Mouse (Mus musculus): Measurements from ENCODE around the gene Shmt2. TPM values are rescaled to one million over a fixed set of nuclear protein-coding genes. Genes with fewer than 3 reads are reported as not detected.
A peak's percentile ranks its signal among the peaks of the same experiment; 100 is the strongest.

The Shmt2 gene
- polyA plus RNA-seq, 1 experiment: 535 TPM

DNA sequence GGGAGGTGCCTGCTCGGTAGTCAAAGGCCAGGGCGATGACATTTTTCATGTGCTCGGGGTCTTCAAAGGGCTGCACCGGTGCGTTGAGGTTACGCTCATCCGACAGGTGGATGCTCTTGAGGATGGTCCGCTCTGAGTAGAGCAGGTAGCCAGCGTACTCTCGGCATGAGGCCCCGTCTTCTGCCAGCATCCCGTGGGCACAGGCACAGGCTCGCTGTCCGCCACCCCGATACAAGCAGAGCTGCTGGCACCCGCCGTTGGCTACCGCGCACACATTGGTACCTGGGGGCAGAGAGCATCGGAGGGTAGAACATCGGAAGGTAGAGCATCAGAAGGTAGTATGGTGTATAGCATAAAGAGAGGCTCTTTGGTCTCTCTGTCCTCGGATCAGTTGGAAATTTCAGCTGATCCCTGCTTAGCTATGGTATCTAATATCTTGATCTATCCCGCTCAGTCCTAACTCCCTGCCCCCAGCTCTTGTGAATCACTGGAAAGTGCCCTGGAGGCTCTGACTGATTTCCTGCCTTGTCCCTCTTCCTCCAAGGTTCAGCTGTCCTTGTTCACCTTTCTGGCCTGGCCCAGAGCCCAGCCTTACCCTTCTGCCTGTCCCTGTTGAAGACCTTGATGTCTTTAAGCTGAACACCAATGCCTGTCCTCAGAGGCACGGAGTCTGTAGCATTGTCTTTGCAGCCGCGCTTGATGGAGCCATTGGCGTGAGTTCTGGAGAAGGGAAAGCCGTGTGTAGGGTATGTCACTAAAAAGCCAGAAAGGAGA is 44.5 kb upstream of the Shmt2 start:
- Histone ChIP-seq H3K27me3 (ENCODE audit: control insufficient read depth, insufficient read depth, insufficient read length) (no peaks in the 10 kb centered on the region), H3K79me2 (ENCODE audit: control insufficient read depth, insufficient read depth) (no peaks in the 10 kb centered on the region), H3K4me3 (no peak overlapping the region), H3ac (ENCODE audit: control insufficient read depth, insufficient read length) (no peak overlapping the region), H3K4me2 (ENCODE audit: low read depth) (no peak overlapping the region), H3K36me3 (ENCODE audit: control insufficient read depth, insufficient read depth) (peaks cover 47% of the 10 kb centered on the region)
- no peak for TF ChIP-seq CEBPB (IDR thresholded peaks at IDR 0.05; ENCODE audit: insufficient read depth, poor library complexity, severe bottlenecking)
- TF ChIP-seq MYOD1 (IDR thresholded peaks at IDR 0.05; ENCODE audit: control insufficient read depth in 1 of 3, insufficient read length in 2 of 3, low read depth in 2 of 3): no peak
- TF ChIP-seq POLR2A (IDR thresholded peaks at IDR 0.05; ENCODE audit: insufficient read length, low read depth): no peak
- TF ChIP-seq SRF (IDR thresholded peaks at IDR 0.05; ENCODE audit: control insufficient read depth, insufficient read length, low read depth): no peak

DNA sequence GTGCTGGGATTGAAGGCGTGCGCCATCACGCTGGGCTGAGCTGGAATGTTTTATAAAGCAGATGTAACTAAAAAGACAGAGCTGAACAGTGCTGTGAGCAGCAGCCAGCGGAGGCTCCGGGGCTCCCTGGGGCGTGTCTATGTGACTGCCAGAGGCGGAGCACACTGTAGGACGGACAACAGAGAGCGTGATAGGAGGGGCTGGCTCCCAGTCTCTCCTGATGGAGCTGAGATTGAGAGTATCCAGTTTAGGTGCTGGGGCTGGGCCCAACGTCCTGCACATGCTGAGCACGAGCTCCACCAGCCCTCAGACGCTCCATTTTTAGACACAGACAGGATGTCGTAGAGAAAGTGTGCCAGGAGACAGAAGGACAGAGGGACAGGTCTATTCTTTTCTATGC is 42.1 kb upstream of the Shmt2 start:
- TF ChIP-seq REST (IDR thresholded peaks at IDR 0.05; ENCODE audit: insufficient read depth, insufficient read length) (no peak), TCF12 (IDR thresholded peaks at IDR 0.05; ENCODE audit: insufficient read depth, poor library complexity, severe bottlenecking) (no peak), MYOD1 (IDR thresholded peaks at IDR 0.05; ENCODE audit: control insufficient read depth in 1 of 3, insufficient read length in 2 of 3, low read depth in 2 of 3) (no peak), E2F4 (IDR thresholded peaks at IDR 0.05; ENCODE audit: insufficient read depth) (no peak), MAX (IDR thresholded peaks at IDR 0.05; ENCODE audit: low read depth) (no peak), MYOG (IDR thresholded peaks at IDR 0.05; ENCODE audit: control insufficient read depth in 1 of 3, insufficient read depth in 1 of 3, insufficient read length in 2 of 3, low read depth in 2 of 3) (no peak), POLR2AphosphoS2 (IDR thresholded peaks at IDR 0.05; ENCODE audit: insufficient read length, low read depth) (no peak), CEBPB (IDR thresholded peaks at IDR 0.05; ENCODE audit: insufficient read depth, poor library complexity, severe bottlenecking) (no peak), USF1 (IDR thresholded peaks at IDR 0.05; ENCODE audit: low read depth) (no peak), SRF (IDR thresholded peaks at IDR 0.05; ENCODE audit: control insufficient read depth, insufficient read length, low read depth) (no peak), POLR2A (IDR thresholded peaks at IDR 0.05; ENCODE audit: insufficient read length, low read depth) (no peak), TCF3 (IDR thresholded peaks at IDR 0.05; ENCODE audit: insufficient read length, low read depth) (no peak)

DNA sequence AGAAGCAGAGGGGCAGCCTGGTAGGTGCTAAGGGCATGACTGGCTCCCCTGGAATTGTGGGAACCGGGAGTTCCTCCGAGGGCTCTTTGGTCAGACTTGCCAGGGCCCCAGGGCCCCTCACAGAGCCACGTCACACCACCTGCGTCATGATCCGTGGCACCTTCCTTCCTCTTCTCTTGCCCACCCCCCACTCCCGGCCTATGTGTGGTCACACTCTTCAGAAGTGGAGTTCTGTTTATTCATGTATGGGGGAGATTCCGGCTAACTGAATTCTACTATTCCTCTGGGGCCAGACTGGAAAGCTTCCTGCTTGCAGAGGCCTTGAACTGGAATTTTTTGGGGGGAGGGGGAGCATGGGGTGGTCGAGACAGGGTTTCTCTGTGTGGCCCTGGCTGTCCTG is 41.6 kb upstream of the Shmt2 start:
- TF ChIP-seq USF1 (IDR thresholded peaks at IDR 0.05; ENCODE audit: low read depth) (no peak), REST (IDR thresholded peaks at IDR 0.05; ENCODE audit: insufficient read depth, insufficient read length) (no peak), CEBPB (IDR thresholded peaks at IDR 0.05; ENCODE audit: insufficient read depth, poor library complexity, severe bottlenecking) (no peak), MYOD1 (IDR thresholded peaks at IDR 0.05; ENCODE audit: control insufficient read depth in 1 of 3, insufficient read length in 2 of 3, low read depth in 2 of 3) (no peak), POLR2A (IDR thresholded peaks at IDR 0.05; ENCODE audit: insufficient read length, low read depth) (no peak), POLR2AphosphoS2 (IDR thresholded peaks at IDR 0.05; ENCODE audit: insufficient read length, low read depth) (no peak)
- Histone ChIP-seq H3K4me3 (no peak overlapping the region), H3K36me3 (ENCODE audit: control insufficient read depth, insufficient read depth) (peaks cover 42% of the 10 kb centered on the region), H3K27me3 (ENCODE audit: control insufficient read depth, insufficient read depth, insufficient read length) (no peaks in the 10 kb centered on the region), H3K79me2 (ENCODE audit: control insufficient read depth, insufficient read depth) (no peaks in the 10 kb centered on the region), H3ac (ENCODE audit: control insufficient read depth, insufficient read length) (no peak overlapping the region), H3K4me2 (ENCODE audit: low read depth) (no peak overlapping the region)

More for the DNA sequence above, 42.1 kb upstream of the Shmt2 start:
- H3K36me3 ChIP-seq (ENCODE audit: control insufficient read depth, insufficient read depth): peaks cover 46% of the 10 kb centered on the region
- H3K27me3 ChIP-seq (ENCODE audit: control insufficient read depth, insufficient read depth, insufficient read length): no peaks in the 10 kb centered on the region
- H3K4me2 ChIP-seq (ENCODE audit: low read depth): no peak overlapping the region
- H3ac ChIP-seq (ENCODE audit: control insufficient read depth, insufficient read length): no peak overlapping the region
- H3K79me2 ChIP-seq (ENCODE audit: control insufficient read depth, insufficient read depth): no peaks in the 10 kb centered on the region
- no peak overlapping the region for H3K4me3 ChIP-seq

DNA sequence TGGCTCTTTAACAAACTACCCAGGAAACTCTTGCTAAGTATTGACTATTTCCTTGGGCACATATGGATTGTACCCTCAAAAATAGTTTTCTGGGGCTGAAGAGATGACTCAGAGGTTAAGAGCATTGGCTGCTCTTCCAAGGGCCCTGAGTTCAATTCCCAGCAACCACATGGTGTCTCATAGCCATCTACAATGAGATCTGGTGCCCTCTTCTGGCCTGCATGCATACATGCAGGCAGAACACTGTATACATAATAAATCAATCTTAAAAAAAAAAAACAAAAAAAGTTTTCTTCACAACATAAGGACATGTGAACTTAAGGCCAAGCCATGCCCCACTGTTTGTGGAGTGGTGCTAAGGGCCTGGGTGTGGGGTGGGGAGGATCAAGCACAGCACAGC is 38.9 kb upstream of the Shmt2 start:
- H3K36me3 ChIP-seq (ENCODE audit: control insufficient read depth, insufficient read depth): peaks cover 40% of the 10 kb centered on the region
- H3K27me3 ChIP-seq (ENCODE audit: control insufficient read depth, insufficient read depth, insufficient read length): no peaks in the 10 kb centered on the region
- no peak overlapping the region for H3K4me2 ChIP-seq (ENCODE audit: low read depth)
- no peak overlapping the region for H3ac ChIP-seq (ENCODE audit: control insufficient read depth, insufficient read length)
- no peaks in the 10 kb centered on the region for H3K79me2 ChIP-seq (ENCODE audit: control insufficient read depth, insufficient read depth)
- H3K4me3 ChIP-seq: no peak overlapping the region
- TF ChIP-seq E2F4 (IDR thresholded peaks at IDR 0.05; ENCODE audit: insufficient read depth): no peak
- TF ChIP-seq TCF3 (IDR thresholded peaks at IDR 0.05; ENCODE audit: insufficient read length, low read depth): no peak
- no peak for TF ChIP-seq POLR2AphosphoS2 (IDR thresholded peaks at IDR 0.05; ENCODE audit: insufficient read length, low read depth)
- TF ChIP-seq MAX (IDR thresholded peaks at IDR 0.05; ENCODE audit: low read depth): no peak
- TF ChIP-seq MYOG (IDR thresholded peaks at IDR 0.05; ENCODE audit: control insufficient read depth in 1 of 3, insufficient read depth in 1 of 3, insufficient read length in 2 of 3, low read depth in 2 of 3): no peak
- TF ChIP-seq TCF12 (IDR thresholded peaks at IDR 0.05; ENCODE audit: insufficient read depth, poor library complexity, severe bottlenecking): no peak
- no peak for TF ChIP-seq SRF (IDR thresholded peaks at IDR 0.05; ENCODE audit: control insufficient read depth, insufficient read length, low read depth)
- TF ChIP-seq USF1 (IDR thresholded peaks at IDR 0.05; ENCODE audit: low read depth): no peak
- TF ChIP-seq REST (IDR thresholded peaks at IDR 0.05; ENCODE audit: insufficient read depth, insufficient read length): no peak
- TF ChIP-seq MYOD1 (IDR thresholded peaks at IDR 0.05; ENCODE audit: control insufficient read depth in 1 of 3, insufficient read length in 2 of 3, low read depth in 2 of 3): no peak
- no peak for TF ChIP-seq CEBPB (IDR thresholded peaks at IDR 0.05; ENCODE audit: insufficient read depth, poor library complexity, severe bottlenecking)
- TF ChIP-seq POLR2A (IDR thresholded peaks at IDR 0.05; ENCODE audit: insufficient read length, low read depth): no peak

DNA sequence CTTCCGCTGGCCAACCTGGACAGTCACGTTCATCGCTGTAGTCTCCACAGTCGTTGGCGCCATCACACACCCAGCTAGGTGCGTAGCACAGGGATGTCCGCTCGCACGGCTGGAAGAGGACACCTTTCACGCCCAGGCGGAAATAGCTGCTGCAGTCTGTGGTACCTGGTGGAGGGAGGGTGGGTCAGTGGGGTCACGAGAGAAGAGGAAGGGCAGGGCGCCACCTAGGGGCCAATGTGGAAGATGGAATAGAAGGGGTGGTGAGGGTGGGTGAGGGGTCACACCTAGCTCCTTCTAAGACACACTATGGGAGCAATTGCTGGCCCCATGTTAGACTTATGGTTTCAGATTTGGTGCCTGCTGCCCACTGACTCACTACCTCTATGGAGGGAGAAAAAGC is 35.2 kb upstream of the Shmt2 start:
- Histone ChIP-seq H3K4me3 (no peak overlapping the region), H3K36me3 (ENCODE audit: control insufficient read depth, insufficient read depth) (peaks cover 44% of the 10 kb centered on the region), H3K4me2 (ENCODE audit: low read depth) (no peak overlapping the region), H3K79me2 (ENCODE audit: control insufficient read depth, insufficient read depth) (no peaks in the 10 kb centered on the region), H3ac (ENCODE audit: control insufficient read depth, insufficient read length) (no peak overlapping the region), H3K27me3 (ENCODE audit: control insufficient read depth, insufficient read depth, insufficient read length) (no peaks in the 10 kb centered on the region)
- no peak for TF ChIP-seq TCF12 (IDR thresholded peaks at IDR 0.05; ENCODE audit: insufficient read depth, poor library complexity, severe bottlenecking)
- peak; percentile 21 for TF ChIP-seq POLR2AphosphoS2 (IDR thresholded peaks at IDR 0.05; ENCODE audit: insufficient read length, low read depth)
